ENCODE assay signal across 13 mouse cellular contexts in the genomic region with DNA sequence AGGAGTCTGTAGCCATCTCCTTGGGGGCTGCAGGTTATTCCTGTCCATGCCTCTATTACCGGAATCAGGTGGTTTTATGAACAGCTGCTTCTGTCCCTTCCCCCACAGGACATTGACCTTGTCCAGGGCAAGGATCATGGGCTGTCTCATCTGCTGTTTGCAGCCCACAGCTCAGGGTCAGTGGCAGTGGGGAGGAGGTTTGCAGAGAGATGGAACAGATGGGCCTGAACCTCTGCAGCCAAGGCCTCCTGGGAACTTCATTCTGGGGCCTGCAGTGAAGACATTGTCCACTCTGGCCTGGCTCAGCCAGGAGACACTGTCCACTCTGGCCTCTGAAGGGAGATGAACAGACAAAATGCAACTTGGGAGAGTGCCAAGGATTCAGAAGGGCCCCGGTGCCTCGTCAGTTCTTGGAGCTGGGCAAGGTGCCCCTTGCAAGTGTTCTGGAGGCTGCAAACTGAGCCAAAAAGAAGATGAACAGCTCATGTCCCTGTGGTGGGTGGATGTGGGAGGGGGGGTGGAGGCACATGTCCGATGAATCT.
DNase-seq lines count a peak whose midpoint lies in the region; ATAC-seq lines count a peak whose summit lies in the region.
"Had no signal": no experiment of that assay in that cellular context is flagged by ENCODE, and none has a peak within 500 bp of the region (broad histone marks: within the 10 kb centered on the region; RNA-seq: fewer than 3 reads in every experiment).

No protein-coding gene starts in this region.

- no peak for DNase-seq in hindbrain, embryonic 11.5 days (ENCODE audit: low spot score)
- DNase-seq in midbrain, embryonic 11.5 days (ENCODE audit: low spot score, missing footprints): no peak
- peak; percentile 67 for DNase-seq in brain, adult 2 months (ENCODE audit: low read depth, low spot score)
- DNase-seq in limb, embryonic 10.5 days (ENCODE audit: low spot score): no peak
- DNase-seq in spleen, postnatal 36 days (ENCODE audit: low spot score in 2 of 2): no peak
- no peak for DNase-seq in heart, adult 11 months
- DNase-seq: heart, adult 18-20 months; layer of hippocampus, postnatal 36 days; lung, adult 18-20 months; right cerebral cortex, postnatal 14 days had no signal

- 60% methylated on average over 4 of the region's 4 CpGs for WGBS in hindbrain, embryonic 13.5 days
- 68% methylated on average over 4 of the region's 4 CpGs for WGBS in hindbrain, embryonic 11.5 days
- 63% methylated on average over 4 of the region's 4 CpGs for WGBS in midbrain, embryonic 13.5 days
- WGBS in midbrain, embryonic 11.5 days: 71% methylated on average over 4 of the region's 4 CpGs
- 84% methylated on average over 4 of the region's 4 CpGs for WGBS in limb, embryonic 10.5 days

- peaks cover 11% of the 10 kb centered on the region for H3K27me3 ChIP-seq in hindbrain, embryonic 13.5 days
- H3K27me3 ChIP-seq in hindbrain, embryonic 11.5 days (ENCODE audit: control insufficient read depth, insufficient read depth, low read length): no peaks in the 10 kb centered on the region
- H3K27me3 ChIP-seq in midbrain, embryonic 13.5 days: peaks cover 5% of the 10 kb centered on the region; the same call in 1 of the 2 replicates
- H3K27me3 ChIP-seq in midbrain, embryonic 11.5 days (ENCODE audit: control insufficient read depth, insufficient read depth, low read length): no peaks in the 10 kb centered on the region
- H3K27me3 ChIP-seq in limb, embryonic 10.5 days (ENCODE audit: low read depth, poor library complexity, severe bottlenecking): peaks cover 32% of the 10 kb centered on the region

- H3K27ac ChIP-seq in hindbrain, embryonic 13.5 days: 0 out of 2 replicates have a peak overlapping the region, but pooled peaks have one; percentile 60
- no peak overlapping the region for H3K27ac ChIP-seq in hindbrain, embryonic 11.5 days (ENCODE audit: low read depth, low read length)
- H3K27ac ChIP-seq in midbrain, embryonic 13.5 days: no peak overlapping the region
- H3K27ac ChIP-seq in midbrain, embryonic 11.5 days (ENCODE audit: low read depth, low read length): no peak overlapping the region
- peak overlapping the region; percentile 38; the same call in 1 of the 2 replicates for H3K27ac ChIP-seq in limb, embryonic 10.5 days

- peaks cover 45% of the 10 kb centered on the region for H3K4me1 ChIP-seq in hindbrain, embryonic 13.5 days (replicated peaks)
- H3K4me1 ChIP-seq in hindbrain, embryonic 11.5 days (replicated peaks; ENCODE audit: control insufficient read depth, insufficient read depth, low read length): peaks cover 6% of the 10 kb centered on the region
- H3K4me1 ChIP-seq in midbrain, embryonic 13.5 days (replicated peaks): peaks cover 42% of the 10 kb centered on the region
- H3K4me1 ChIP-seq in midbrain, embryonic 11.5 days (ENCODE audit: control insufficient read depth, insufficient read depth, low read length): peaks cover 15% of the 10 kb centered on the region
- peaks cover 48% of the 10 kb centered on the region for H3K4me1 ChIP-seq in limb, embryonic 10.5 days

- no peak for ATAC-seq in hindbrain, embryonic 13.5 days (ENCODE audit: low FRiP score)
- no peak for ATAC-seq in hindbrain, embryonic 11.5 days (ENCODE audit: low FRiP score)
- no peak for ATAC-seq in midbrain, embryonic 13.5 days
- ATAC-seq in midbrain, embryonic 11.5 days (ENCODE audit: low FRiP score): no peak

- no peak overlapping the region; the same call in 1 of the 2 replicates for H3K9ac ChIP-seq in hindbrain, embryonic 13.5 days
- H3K9ac ChIP-seq in hindbrain, embryonic 11.5 days (ENCODE audit: low read depth, low read length): no peak overlapping the region
- 0 out of 2 replicates have a peak overlapping the region, but pooled peaks have one; percentile 32 for H3K9ac ChIP-seq in midbrain, embryonic 13.5 days (replicated peaks)
- no peak overlapping the region for H3K9ac ChIP-seq in midbrain, embryonic 11.5 days (ENCODE audit: low read length)

- H3K4me3 ChIP-seq in hindbrain, embryonic 13.5 days: no peak overlapping the region
- no peak overlapping the region for H3K4me3 ChIP-seq in hindbrain, embryonic 11.5 days (ENCODE audit: low read depth, low read length)
- no peak overlapping the region for H3K4me3 ChIP-seq in midbrain, embryonic 13.5 days (replicated peaks)
- H3K4me3 ChIP-seq in midbrain, embryonic 11.5 days (ENCODE audit: low read depth, low read length): no peak overlapping the region
- no peak overlapping the region for H3K4me3 ChIP-seq in limb, embryonic 10.5 days
- H3K4me3 ChIP-seq: erythroblast, embryonic 14.5 days had no signal

- H3K36me3 ChIP-seq in hindbrain, embryonic 13.5 days: no peaks in the 10 kb centered on the region
- no peaks in the 10 kb centered on the region for H3K36me3 ChIP-seq in hindbrain, embryonic 11.5 days (ENCODE audit: control insufficient read depth, insufficient read depth, low read length)
- no peaks in the 10 kb centered on the region for H3K36me3 ChIP-seq in midbrain, embryonic 13.5 days
- no peaks in the 10 kb centered on the region for H3K36me3 ChIP-seq in midbrain, embryonic 11.5 days (ENCODE audit: control insufficient read depth, insufficient read depth, low read length)
- H3K36me3 ChIP-seq in limb, embryonic 10.5 days: no peaks in the 10 kb centered on the region

- no peaks in the 10 kb centered on the region for H3K9me3 ChIP-seq in hindbrain, embryonic 13.5 days
- no peaks in the 10 kb centered on the region for H3K9me3 ChIP-seq in hindbrain, embryonic 11.5 days (ENCODE audit: control insufficient read depth, low read length)
- no peaks in the 10 kb centered on the region for H3K9me3 ChIP-seq in midbrain, embryonic 13.5 days
- H3K9me3 ChIP-seq in midbrain, embryonic 11.5 days (ENCODE audit: control insufficient read depth, low read length): no peaks in the 10 kb centered on the region
- no peaks in the 10 kb centered on the region for H3K9me3 ChIP-seq in limb, embryonic 10.5 days (replicated peaks)

- no peak overlapping the region for H3K4me2 ChIP-seq in hindbrain, embryonic 13.5 days
- no peak overlapping the region for H3K4me2 ChIP-seq in hindbrain, embryonic 11.5 days (replicated peaks; ENCODE audit: low read depth, low read length)
- H3K4me2 ChIP-seq in midbrain, embryonic 13.5 days (replicated peaks): no peak overlapping the region
- H3K4me2 ChIP-seq in midbrain, embryonic 11.5 days: no peak overlapping the region

Comparison
In these comparisons a context has a peak if more than half of its experiments do, and no peak if none do; other contexts are left out.
1. H3K27ac ChIP-seq: peak in hindbrain, embryonic 13.5 days (single experiment) and limb, embryonic 10.5 days (single experiment); none in hindbrain, embryonic 11.5 days (single experiment), midbrain, embryonic 13.5 days (single experiment) and midbrain, embryonic 11.5 days (single experiment).